Mouse (Mus musculus): Measurements from ENCODE around the gene Cdc42bpb. TPM values are rescaled to one million over a fixed set of nuclear protein-coding genes. Genes with fewer than 3 reads are reported as not detected.

The Cdc42bpb gene
- total RNA-seq, 2 experiments from 2014 or later: 119 to 124 TPM

GRCm38 (mm10) chr12:111386642-111387120 is 9.2 kb upstream of the Cdc42bpb start:
- DNase-seq (ENCODE audit: low spot score in 2 of 2): no peak

- no peak for DNase-seq (ENCODE audit: low spot score in 2 of 2)
Measured at GRCm38 (mm10) chr12:111385883-111386641, 8.5 kb upstream of the Cdc42bpb start.

- no peak for DNase-seq (ENCODE audit: low spot score in 2 of 2)
Measured at GRCm38 (mm10) chr12:111378812-111379211, 1.3 kb upstream of the Cdc42bpb start.

- DNase-seq (ENCODE audit: low spot score in 2 of 2): no peak
Measured at GRCm38 (mm10) chr12:111377986-111378490, 520 bp upstream of the Cdc42bpb start.

GRCm38 (mm10) chr12:111376826-111377331 is 639 bp downstream of the Cdc42bpb start:
- DNase-seq (ENCODE audit: low spot score in 2 of 2): peak in 1 of 2 experiments; percentile 36

- no peak for DNase-seq (ENCODE audit: low spot score in 2 of 2)
Measured at GRCm38 (mm10) chr12:111376053-111376452, 1.5 kb downstream of the Cdc42bpb start.

- no peak for DNase-seq (ENCODE audit: low spot score in 2 of 2)
Measured at GRCm38 (mm10) chr12:111375559-111375958, 2.0 kb downstream of the Cdc42bpb start.

GRCm38 (mm10) chr12:111374727-111375126 is 2.8 kb downstream of the Cdc42bpb start:
- DNase-seq (ENCODE audit: low spot score in 2 of 2): no peak

GRCm38 (mm10) chr12:111373411-111373810 is 4.1 kb downstream of the Cdc42bpb start:
- no peak for DNase-seq (ENCODE audit: low spot score in 2 of 2)

GRCm38 (mm10) chr12:111371905-111372304 is 5.6 kb downstream of the Cdc42bpb start:
- no peak for DNase-seq (ENCODE audit: low spot score in 2 of 2)

- no peak for DNase-seq (ENCODE audit: low spot score in 2 of 2)
Measured at GRCm38 (mm10) chr12:111370249-111370648, 7.3 kb downstream of the Cdc42bpb start.

GRCm38 (mm10) chr12:111367065-111367464 is 10.5 kb downstream of the Cdc42bpb start:
- no peak for DNase-seq (ENCODE audit: low spot score in 2 of 2)

GRCm38 (mm10) chr12:111364234-111364633 is 13.3 kb downstream of the Cdc42bpb start:
- DNase-seq (ENCODE audit: low spot score in 2 of 2): no peak

GRCm38 (mm10) chr12:111361319-111362098 is 16.0 kb downstream of the Cdc42bpb start:
- DNase-seq (ENCODE audit: low spot score in 2 of 2): no peak

- DNase-seq (ENCODE audit: low spot score in 2 of 2): no peak
Measured at GRCm38 (mm10) chr12:111360671-111361070, 16.8 kb downstream of the Cdc42bpb start.

- DNase-seq (ENCODE audit: low spot score in 2 of 2): no peak
Measured at GRCm38 (mm10) chr12:111356216-111356615, 21.3 kb downstream of the Cdc42bpb start.

- DNase-seq (ENCODE audit: low spot score in 2 of 2): no peak
Measured at GRCm38 (mm10) chr12:111354142-111354541, 23.4 kb downstream of the Cdc42bpb start.

GRCm38 (mm10) chr12:111353439-111353915 is 24.0 kb downstream of the Cdc42bpb start:
- no peak for DNase-seq (ENCODE audit: low spot score in 2 of 2)

GRCm38 (mm10) chr12:111353008-111353407 is 24.5 kb downstream of the Cdc42bpb start:
- no peak for DNase-seq (ENCODE audit: low spot score in 2 of 2)

- DNase-seq (ENCODE audit: low spot score in 2 of 2): no peak
Measured at GRCm38 (mm10) chr12:111352520-111352919, 25.0 kb downstream of the Cdc42bpb start.

- no peak for DNase-seq (ENCODE audit: low spot score in 2 of 2)
Measured at GRCm38 (mm10) chr12:111349540-111350231, 27.8 kb downstream of the Cdc42bpb start.

Measured in layer of hippocampus, adult 18-20 months (tissue).